Mouse (Mus musculus) cerebellum, adult 9-10 months (tissue): ENCODE data around the gene Klk5.

Experiments
- DNase-seq: peaks from one replicate; pipeline ENCODE4 v3.0.0; 2022

Gene Klk5

GRCm38 (mm10) chr7:43878281-43878680 is 36.5 kb downstream of the Klk5 start:
- no peak for DNase-seq

DNA sequence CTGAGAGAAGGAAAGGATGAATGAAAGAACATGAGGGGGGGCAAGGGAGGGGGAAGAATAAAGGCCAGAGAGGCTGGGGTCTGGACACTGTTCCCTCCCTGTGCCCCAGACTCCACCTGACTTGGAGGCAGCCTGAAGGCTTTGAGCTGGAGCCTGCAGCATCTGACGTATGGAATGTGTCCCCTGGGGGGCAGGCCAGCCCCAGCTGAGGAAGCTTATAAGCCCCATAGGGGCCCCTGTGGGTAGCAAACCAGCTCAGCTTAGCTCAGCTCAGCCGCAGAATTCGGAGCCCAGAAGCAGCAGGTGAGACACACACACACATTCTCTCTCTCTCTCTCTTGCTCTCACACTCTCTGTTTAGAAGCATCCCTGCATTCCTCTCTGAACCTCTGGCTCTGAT is 39.1 kb downstream of the Klk5 start, which contains the start of gene Klk4:
TSS of gene Klk4 (plus strand) at position 249 of the 400 bp plus-strand sequence.
- no peak for DNase-seq

GRCm38 (mm10) chr7:43882346-43882745 is 40.6 kb downstream of the Klk5 start:
- no peak for DNase-seq

DNA sequence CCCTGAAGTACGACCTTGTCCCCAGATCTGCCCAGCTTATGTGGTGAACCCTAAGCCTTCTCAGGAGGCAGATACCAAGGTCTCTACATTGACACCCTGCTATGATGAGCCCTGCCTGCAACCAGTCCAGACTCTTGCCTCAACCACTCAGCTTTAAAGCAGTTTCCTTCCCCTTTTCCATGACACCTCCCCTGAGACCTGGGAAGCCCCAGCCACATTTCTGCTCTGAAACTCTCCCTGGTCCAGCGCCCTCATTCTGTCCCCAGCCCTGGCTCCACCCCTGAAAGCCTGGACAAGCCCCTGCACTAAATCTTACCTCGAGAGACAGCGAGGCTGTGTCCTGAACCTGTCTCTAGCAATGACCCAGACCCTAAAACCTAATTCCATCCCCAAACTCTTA is 41.0 kb downstream of the Klk5 start:
- no peak for DNase-seq

GRCm38 (mm10) chr7:43883547-43883946 is 41.8 kb downstream of the Klk5 start:
- DNase-seq: no peak

DNA sequence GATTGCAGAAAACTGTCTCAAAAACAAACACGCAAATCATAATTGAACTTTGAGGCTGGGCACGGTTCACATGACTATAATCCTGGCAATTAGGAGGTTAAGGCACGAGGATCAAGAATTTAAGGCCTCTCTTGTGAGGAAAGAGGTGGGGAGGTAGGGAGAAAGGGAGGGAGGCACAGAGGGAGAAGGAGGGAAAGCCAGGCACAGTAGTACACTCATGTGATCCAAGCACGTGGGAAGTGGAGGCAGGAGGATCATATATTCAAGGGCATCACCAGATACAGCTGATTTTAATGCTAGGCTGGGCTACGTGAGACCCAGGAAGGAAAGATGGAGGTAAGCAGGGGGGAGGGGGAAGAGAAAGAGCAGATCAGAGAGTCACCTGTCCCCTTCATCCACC is 49.6 kb downstream of the Klk5 start:
- DNase-seq: no peak

DNA sequence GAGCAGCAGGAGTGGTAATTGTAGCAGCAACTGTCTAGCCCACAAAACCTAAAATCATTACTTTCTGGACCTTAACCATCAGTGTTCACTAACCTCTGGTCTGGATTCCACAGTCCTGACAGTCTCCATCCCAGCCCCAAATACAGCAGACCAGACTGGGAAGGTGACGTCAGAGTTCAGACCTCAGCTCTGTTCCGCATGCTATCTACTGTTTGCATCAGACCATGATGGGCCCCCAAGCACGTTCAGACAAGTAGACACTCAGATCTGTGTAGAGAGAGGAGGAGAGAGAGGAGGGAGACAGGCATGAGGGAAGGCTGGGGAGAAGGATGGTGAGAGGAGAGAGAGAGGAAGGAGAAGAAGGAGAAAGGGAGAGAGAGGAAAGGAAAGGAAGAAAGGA is 50.0 kb downstream of the Klk5 start:
- no peak for DNase-seq

- DNase-seq: peak; percentile 70
Measured at GRCm38 (mm10) chr7:43894836-43895235, 53.1 kb downstream of the Klk5 start.
